ENCODE assay signal across 15 mouse cellular contexts in the genomic region with DNA sequence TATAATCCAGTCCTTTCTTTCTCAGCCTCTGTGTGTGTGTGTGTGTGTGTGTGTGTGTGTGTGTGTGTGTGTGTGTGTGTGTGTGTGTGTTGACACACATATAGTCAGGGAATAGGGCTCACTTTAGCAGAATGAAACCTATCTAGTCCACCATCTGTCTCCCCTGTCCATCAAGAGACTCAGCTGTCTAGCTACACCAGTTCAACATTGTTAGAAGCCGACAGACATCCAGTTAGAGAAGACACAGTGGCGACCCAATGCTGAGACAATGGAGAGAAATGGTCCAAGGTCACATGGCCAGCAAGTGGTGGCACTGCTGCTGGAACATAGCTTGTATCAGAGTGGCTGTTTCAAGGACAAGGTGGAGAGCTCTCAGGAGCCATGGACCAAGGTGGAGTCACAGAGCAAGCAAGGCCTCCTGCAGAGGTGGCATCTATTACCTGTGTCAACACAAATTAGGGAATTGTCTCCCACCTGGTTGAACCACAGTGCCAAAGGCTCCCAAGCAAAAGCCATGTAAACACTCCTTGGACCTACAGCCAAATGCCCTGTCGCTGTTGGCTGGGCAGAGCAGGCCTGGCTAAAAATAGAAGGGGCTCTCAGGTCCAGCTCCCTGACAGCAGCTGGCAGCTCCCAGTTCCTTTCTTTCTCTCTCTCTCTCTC. TPM values are rescaled to one million over a fixed set of nuclear protein-coding genes. Genes with fewer than 3 reads are reported as not detected.
A peak's percentile ranks its signal among the peaks of the same experiment; 100 is the strongest.
DNase-seq lines count a peak whose midpoint lies in the region; ATAC-seq and TF ChIP-seq lines count a peak whose summit lies in the region.
"Had no signal": no experiment of that assay in that cellular context is flagged by ENCODE, and none has a peak within 500 bp of the region (broad histone marks: within the 10 kb centered on the region; RNA-seq: fewer than 3 reads in every experiment).

No protein-coding gene starts in this region.

- no peak for TF ChIP-seq POLR2A in limb, embryonic 14.5 days (IDR thresholded peaks at IDR 0.05; ENCODE audit: borderline replicate concordance, extremely low read depth, insufficient read depth, insufficient read length)

- peaks cover 29% of the 10 kb centered on the region for H3K27me3 ChIP-seq in limb, embryonic 14.5 days (ENCODE audit: control insufficient read depth, insufficient read depth, low read length)
- peaks cover 72% of the 10 kb centered on the region for H3K27me3 ChIP-seq in limb, embryonic 10.5 days (ENCODE audit: low read depth, poor library complexity, severe bottlenecking)
- H3K27me3 ChIP-seq in forebrain, embryonic 11.5 days (ENCODE audit: control insufficient read depth, insufficient read depth, low read length): peaks cover 17% of the 10 kb centered on the region
- H3K27me3 ChIP-seq in forebrain, embryonic 12.5 days: peaks cover 56% of the 10 kb centered on the region

- peak; percentile 38 for DNase-seq in cerebellum, adult 11-12 months
- DNase-seq in limb, embryonic 14.5 days (ENCODE audit: low spot score): no peak
- DNase-seq in limb, embryonic 10.5 days (ENCODE audit: low spot score): no peak
- DNase-seq in gastrocnemius, postnatal 14 days: peak; percentile 51
- DNase-seq in heart, postnatal 10 days: peak; percentile 70 to 75
- no peak for DNase-seq in forebrain, embryonic 11.5 days (ENCODE audit: low spot score)
- DNase-seq: liver, postnatal 0 days; thymus, postnatal 4 days had no signal

- H3K4me2 ChIP-seq in limb, embryonic 14.5 days (replicated peaks; ENCODE audit: low read depth, low read length, severe bottlenecking): no peak overlapping the region
- no peak overlapping the region for H3K4me2 ChIP-seq in forebrain, embryonic 11.5 days (ENCODE audit: low read depth, low read length, severe bottlenecking)
- H3K4me2 ChIP-seq in forebrain, embryonic 12.5 days: no peak overlapping the region

- H3K4me3 ChIP-seq in limb, embryonic 14.5 days (replicated peaks; ENCODE audit: low read length): no peak overlapping the region
- no peak overlapping the region for H3K4me3 ChIP-seq in limb, embryonic 10.5 days
- H3K4me3 ChIP-seq in forebrain, embryonic 11.5 days (ENCODE audit: low read depth, low read length): no peak overlapping the region
- no peak overlapping the region for H3K4me3 ChIP-seq in forebrain, embryonic 12.5 days (replicated peaks)

- ATAC-seq in cerebellum, adult (ENCODE audit: insufficient number of reproducible peaks, low FRiP score, low TSS enrichment): no peak
- peak; percentile 61; the same call in 1 of the 2 replicates for ATAC-seq in limb, embryonic 14.5 days (ENCODE audit: low FRiP score, low read depth)
- ATAC-seq in forebrain, embryonic 11.5 days (replicated peaks; ENCODE audit: low FRiP score): no peak
- no peak for ATAC-seq in forebrain, embryonic 12.5 days (ENCODE audit: low FRiP score)
- ATAC-seq: intestine, postnatal 0 days; liver, postnatal 0 days had no signal

- H3K4me1 ChIP-seq in limb, embryonic 14.5 days (ENCODE audit: control insufficient read depth, insufficient read depth, low read length): 0 out of 2 replicates have a peak, but pooled peaks cover 4% of the 10 kb centered on the region
- H3K4me1 ChIP-seq in limb, embryonic 10.5 days: peaks cover 9% of the 10 kb centered on the region
- H3K4me1 ChIP-seq in forebrain, embryonic 11.5 days (replicated peaks; ENCODE audit: control insufficient read depth, insufficient read depth, low read length): peaks cover 5% of the 10 kb centered on the region; the same call in 1 of the 2 replicates
- H3K4me1 ChIP-seq in forebrain, embryonic 12.5 days: peaks cover 12% of the 10 kb centered on the region
- H3K4me1 ChIP-seq: neural tube, embryonic 12.5 days had no signal

- 88% methylated on average over 3 of the region's 3 CpGs for WGBS in limb, embryonic 14.5 days
- 76% methylated on average over 3 of the region's 3 CpGs for whole genome bisulfite sequencing in limb, embryonic 10.5 days
- 78% methylated on average over 3 of the region's 3 CpGs for WGBS in forebrain, embryonic 11.5 days
- 73% methylated on average over 3 of the region's 3 CpGs for WGBS in forebrain, embryonic 12.5 days

- H3K36me3 ChIP-seq in limb, embryonic 14.5 days (ENCODE audit: control insufficient read depth, insufficient read depth, low read length): no peaks in the 10 kb centered on the region
- H3K36me3 ChIP-seq in limb, embryonic 10.5 days: no peaks in the 10 kb centered on the region
- H3K36me3 ChIP-seq in forebrain, embryonic 11.5 days (ENCODE audit: control insufficient read depth, insufficient read depth, low read length): no peaks in the 10 kb centered on the region
- no peaks in the 10 kb centered on the region for H3K36me3 ChIP-seq in forebrain, embryonic 12.5 days (replicated peaks)
- H3K36me3 ChIP-seq: midbrain, embryonic 12.5 days; neural tube, embryonic 12.5 days had no signal

- no peaks in the 10 kb centered on the region for H3K9me3 ChIP-seq in limb, embryonic 14.5 days (ENCODE audit: control insufficient read depth, low read length)
- H3K9me3 ChIP-seq in limb, embryonic 10.5 days (replicated peaks): no peaks in the 10 kb centered on the region
- no peaks in the 10 kb centered on the region for H3K9me3 ChIP-seq in forebrain, embryonic 11.5 days (ENCODE audit: control insufficient read depth, low read length)
- no peaks in the 10 kb centered on the region for H3K9me3 ChIP-seq in forebrain, embryonic 12.5 days
- H3K9me3 ChIP-seq: midbrain, embryonic 12.5 days; neural tube, embryonic 12.5 days had no signal

- intact Hi-C loops in gastrocnemius, postnatal 14 days (cut with DNase I; ENCODE audit: low total_unique reads): no loop called here
- intact Hi-C loops in heart, postnatal 10 days (cut with DNase I): no loop called here

- H3K9ac ChIP-seq in limb, embryonic 14.5 days (ENCODE audit: low read depth, low read length, severe bottlenecking): no peak overlapping the region
- H3K9ac ChIP-seq in forebrain, embryonic 11.5 days (ENCODE audit: low read length): no peak overlapping the region
- H3K9ac ChIP-seq in forebrain, embryonic 12.5 days: no peak overlapping the region
- H3K9ac ChIP-seq: liver, postnatal 0 days had no signal

- no peak overlapping the region for H3K27ac ChIP-seq in limb, embryonic 14.5 days (replicated peaks; ENCODE audit: low read depth, low read length)
- no peak overlapping the region for H3K27ac ChIP-seq in limb, embryonic 10.5 days
- H3K27ac ChIP-seq in forebrain, embryonic 11.5 days (ENCODE audit: low read depth, low read length): no peak overlapping the region
- no peak overlapping the region for H3K27ac ChIP-seq in forebrain, embryonic 12.5 days
- H3K27ac ChIP-seq: hindbrain, embryonic 14.5 days; midbrain, embryonic 12.5 days; neural tube, embryonic 12.5 days; stomach, postnatal 0 days had no signal

RNA-seq across cellular contexts. Expression of a gene that starts 0.7 kb away (rescaled TPM):
- 3.1 and 3.2 TPM in 2 replicates for polyA plus RNA-seq in limb, embryonic 14.5 days (2012; rRNA removed)
- polyA plus RNA-seq in limb, embryonic 14.5 days (2014; fragmentation: Nextera tagmentation; extraction: Ambion mirVana): 0.69 and 1.2 TPM in 2 replicates
- 0.03 and 0.06 TPM in 2 replicates for polyA plus RNA-seq in limb, embryonic 10.5 days (2016; fragmentation: Nextera tagmentation; extraction: Ambion mirVana)
- 100 to 1,000 TPM; 124 to 167 TPM for total RNA-seq in gastrocnemius, postnatal 14 days (2021)
- total RNA-seq in heart, postnatal 10 days (2021): 10 to 100 TPM; 17.9 to 28.8 TPM
- polyA plus RNA-seq in forebrain, embryonic 11.5 days (2014; fragmentation: Nextera tagmentation; extraction: Ambion mirVana): 0.08 and 0.32 TPM in 2 replicates
- 0.08 and 0.17 TPM in 2 replicates for polyA plus RNA-seq in forebrain, embryonic 12.5 days (2016; fragmentation: Nextera tagmentation; extraction: Ambion mirVana)
- polyA plus RNA-seq: liver, postnatal 0 days had no signal

Comparison
In these comparisons a context has a peak if more than half of its experiments do, and no peak if none do; other contexts are left out.
1. DNase-seq: peak in cerebellum, adult 11-12 months (single experiment), gastrocnemius, postnatal 14 days (single experiment) and heart, postnatal 10 days (2 of 2); none in limb, embryonic 14.5 days (single experiment), limb, embryonic 10.5 days (single experiment) and forebrain, embryonic 11.5 days (single experiment).